Mouse (Mus musculus): ENCODE data around the gene Zranb3. TPM values are rescaled to one million over a fixed set of nuclear protein-coding genes. Genes with fewer than 3 reads are reported as not detected.

Gene Zranb3
- polyA plus RNA-seq, 1 experiment from 2014 or later, result 6.0 TPM

DNA sequence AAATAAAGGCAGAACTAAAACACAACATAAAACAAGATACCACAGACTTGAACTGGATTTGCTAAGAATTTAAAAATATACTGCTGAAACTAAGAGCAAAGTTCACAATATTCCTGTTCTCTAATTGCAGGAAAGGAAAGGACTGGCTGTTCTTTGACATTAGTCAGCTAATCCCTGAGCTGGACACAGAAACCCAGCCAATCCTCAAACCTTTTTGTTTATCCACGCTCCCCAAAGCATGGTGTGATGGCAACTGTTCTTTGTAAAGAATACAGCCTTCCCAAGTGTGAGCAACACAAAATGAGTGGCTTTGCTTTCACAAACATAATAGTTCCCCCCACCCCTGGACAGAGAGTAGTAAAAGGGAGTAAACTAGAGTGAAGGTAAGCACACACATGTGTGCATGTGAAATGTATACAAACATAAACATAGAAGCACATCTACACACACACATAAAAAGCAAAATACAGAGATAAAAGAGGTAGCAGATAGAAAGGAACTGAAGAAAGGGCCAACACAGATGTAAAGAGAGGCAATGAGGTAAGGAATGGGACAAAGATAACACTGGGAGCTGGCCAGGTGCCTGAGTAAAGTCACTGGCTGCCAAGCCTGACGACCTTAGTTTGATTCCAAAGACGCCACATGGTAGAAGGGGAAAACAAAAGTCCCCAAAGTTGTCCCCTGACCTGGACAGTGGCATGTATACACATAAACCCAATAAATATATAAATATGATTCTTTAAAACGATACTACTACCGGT, 21.7 kb downstream of the Zranb3 start:
- H3K36me3 ChIP-seq, result no peaks in the 10 kb centered on the region
- no peak overlapping the region for H3K4me2 ChIP-seq
- no peak overlapping the region for H3K27ac ChIP-seq
- no peak overlapping the region for H3K4me3 ChIP-seq
- H3K9ac ChIP-seq, result no peak overlapping the region
- H3K27me3 ChIP-seq, result no peaks in the 10 kb centered on the region
- H3K9me3 ChIP-seq, result no peaks in the 10 kb centered on the region
- H3K4me1 ChIP-seq, result no peaks in the 10 kb centered on the region
- no peak for ATAC-seq (ENCODE audit: insufficient number of reproducible peaks, low FRiP score, low TSS enrichment, low read depth)
- WGBS, result 87% methylated on average over 5 of the region's 5 CpGs

DNA sequence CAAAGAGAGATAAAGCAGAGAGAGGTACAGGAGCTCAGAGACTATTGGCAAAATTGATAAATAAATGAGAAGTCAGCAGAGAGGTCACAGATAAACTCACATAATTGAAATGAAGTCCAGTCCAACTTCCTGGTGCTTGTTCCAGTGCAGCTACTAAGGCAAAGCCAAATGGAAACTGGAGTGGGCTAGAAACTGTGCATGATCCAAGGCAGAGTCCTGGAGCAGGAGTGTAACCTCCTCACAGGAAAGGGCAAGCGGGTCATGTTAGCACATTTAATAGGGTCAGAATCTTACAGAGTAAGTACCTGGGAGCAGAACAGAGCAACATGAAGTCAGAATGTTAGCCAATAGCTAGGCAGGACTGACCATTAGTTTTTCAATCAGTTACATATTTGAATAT, 24.2 kb downstream of the Zranb3 start:
- Histone ChIP-seq H3K27ac (no peak overlapping the region), H3K36me3 (no peaks in the 10 kb centered on the region), H3K27me3 (no peaks in the 10 kb centered on the region), H3K9ac (no peak overlapping the region), H3K4me3 (no peak overlapping the region), H3K4me1 (no peaks in the 10 kb centered on the region), H3K9me3 (no peaks in the 10 kb centered on the region), H3K4me2 (no peak overlapping the region)
- no peak for ATAC-seq (ENCODE audit: insufficient number of reproducible peaks, low FRiP score, low TSS enrichment, low read depth)
- WGBS, result 97% methylated on average over 1 of the region's 1 CpGs

DNA sequence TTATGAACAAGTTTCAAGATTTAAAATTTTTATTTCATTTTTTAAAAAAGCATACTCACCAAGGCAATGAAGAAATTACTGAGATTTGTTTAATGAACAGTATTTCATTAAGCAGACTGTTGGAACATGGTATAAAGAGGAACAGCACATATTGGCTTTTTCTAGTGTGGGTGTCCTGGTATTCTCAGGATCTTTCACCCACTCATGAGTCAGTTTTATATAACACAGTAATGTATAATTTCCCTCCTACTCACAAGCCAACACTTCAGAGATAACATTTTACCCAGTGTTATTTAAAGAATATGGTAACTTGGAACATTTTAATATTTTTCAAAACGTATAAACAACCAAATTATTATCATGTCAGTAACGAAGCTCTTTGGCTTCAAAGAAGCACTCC, 25.1 kb downstream of the Zranb3 start:
- no peak for ATAC-seq (ENCODE audit: insufficient number of reproducible peaks, low FRiP score, low TSS enrichment, low read depth)
- H3K4me2 ChIP-seq, result no peak overlapping the region
- H3K27me3 ChIP-seq, result no peaks in the 10 kb centered on the region
- H3K4me3 ChIP-seq, result no peak overlapping the region
- H3K36me3 ChIP-seq, result no peaks in the 10 kb centered on the region
- 91% methylated on average over 2 of the region's 2 CpGs for WGBS
- H3K27ac ChIP-seq, result no peak overlapping the region
- no peaks in the 10 kb centered on the region for H3K4me1 ChIP-seq
- H3K9ac ChIP-seq, result no peak overlapping the region
- H3K9me3 ChIP-seq, result no peaks in the 10 kb centered on the region

DNA sequence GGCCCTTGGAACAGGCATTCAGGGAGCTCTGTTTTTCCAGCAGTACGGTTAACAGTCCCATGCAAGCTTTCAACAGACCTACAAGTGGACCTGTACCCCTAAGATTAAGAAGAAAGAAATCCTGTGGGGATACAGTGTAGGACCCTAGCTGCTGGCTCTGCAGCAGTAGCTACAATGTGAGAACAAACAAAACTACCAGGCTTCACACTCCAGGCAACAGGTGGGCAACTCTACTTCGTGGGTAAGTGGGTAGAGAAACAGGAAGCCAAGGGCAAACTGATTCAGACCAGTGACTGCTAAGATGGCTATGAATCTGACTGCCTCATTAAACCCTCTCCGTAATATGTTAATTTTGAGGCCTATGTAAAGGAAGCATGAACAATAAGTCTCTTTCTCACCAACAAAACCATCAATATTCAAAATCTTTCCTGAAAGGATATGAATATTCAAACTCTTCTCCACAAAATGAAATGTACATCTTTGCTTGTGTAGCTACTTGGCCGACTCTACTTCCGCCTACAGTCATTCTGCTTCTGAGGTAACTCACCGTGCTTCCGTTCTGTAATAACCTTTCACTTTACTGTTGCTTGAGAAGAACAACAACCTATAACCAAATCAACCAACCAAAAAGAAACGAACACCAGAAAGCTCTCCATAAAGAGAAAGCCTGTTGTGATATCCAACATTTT, 25.9 kb downstream of the Zranb3 start:
- H3K27me3 ChIP-seq, result no peaks in the 10 kb centered on the region
- H3K9ac ChIP-seq, result no peak overlapping the region
- WGBS, result 89% methylated on average over 8 of the region's 8 CpGs
- no peak overlapping the region for H3K4me2 ChIP-seq
- no peaks in the 10 kb centered on the region for H3K9me3 ChIP-seq
- no peak overlapping the region for H3K27ac ChIP-seq
- H3K36me3 ChIP-seq, result no peaks in the 10 kb centered on the region
- H3K4me3 ChIP-seq, result no peak overlapping the region
- no peak for ATAC-seq (ENCODE audit: insufficient number of reproducible peaks, low FRiP score, low TSS enrichment, low read depth)
- H3K4me1 ChIP-seq, result no peaks in the 10 kb centered on the region

DNA sequence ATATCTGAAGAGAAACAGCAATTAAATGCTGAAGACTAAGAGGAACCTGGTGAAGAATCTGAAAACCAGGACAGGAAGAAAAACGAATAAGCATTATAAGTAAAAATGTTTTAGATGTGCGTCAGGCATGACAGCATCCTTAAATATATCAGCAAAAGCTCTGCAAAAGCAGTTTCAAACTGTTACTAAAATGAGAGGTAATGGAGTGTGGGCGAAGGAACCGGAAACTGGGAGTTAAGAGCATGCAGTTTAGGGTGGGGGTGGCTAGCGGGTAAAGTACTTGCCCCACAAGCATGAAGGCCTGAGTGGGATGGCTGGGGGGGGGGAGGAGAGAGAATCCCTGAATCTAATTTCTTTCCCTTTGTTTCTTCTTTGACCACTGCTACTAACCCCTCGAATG, 29.8 kb downstream of the Zranb3 start:
- H3K36me3 ChIP-seq, result no peaks in the 10 kb centered on the region
- no peak overlapping the region for H3K4me3 ChIP-seq
- H3K4me2 ChIP-seq, result no peak overlapping the region
- H3K27me3 ChIP-seq, result no peaks in the 10 kb centered on the region
- H3K27ac ChIP-seq, result no peak overlapping the region
- H3K4me1 ChIP-seq, result no peaks in the 10 kb centered on the region
- H3K9ac ChIP-seq, result no peak overlapping the region
- H3K9me3 ChIP-seq, result no peaks in the 10 kb centered on the region
- 91% methylated on average over 6 of the region's 6 CpGs for WGBS
- no peak for ATAC-seq (ENCODE audit: insufficient number of reproducible peaks, low FRiP score, low TSS enrichment, low read depth)

DNA sequence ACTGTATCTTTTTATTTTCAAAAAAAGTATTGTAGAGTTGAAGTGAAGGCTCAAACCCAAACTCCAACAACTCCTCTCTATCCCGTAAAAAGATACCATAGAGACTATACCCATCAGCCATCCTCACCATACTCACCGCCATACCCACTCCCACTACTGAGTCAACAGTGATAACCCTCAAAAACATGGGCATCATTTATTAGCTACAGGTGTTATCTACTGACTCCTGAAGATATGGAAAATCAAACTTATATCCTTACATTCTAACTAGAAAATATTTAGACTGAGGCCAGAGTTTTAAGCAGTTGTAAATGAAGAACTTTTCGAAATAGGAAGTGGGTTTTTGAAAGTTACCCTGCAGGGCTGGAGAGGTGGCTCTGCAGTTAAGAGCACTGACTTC, 32.8 kb downstream of the Zranb3 start:
- H3K4me2 ChIP-seq, result no peak overlapping the region
- no peak overlapping the region for H3K27ac ChIP-seq
- H3K9me3 ChIP-seq, result no peaks in the 10 kb centered on the region
- no peak for ATAC-seq (ENCODE audit: insufficient number of reproducible peaks, low FRiP score, low TSS enrichment, low read depth)
- H3K9ac ChIP-seq, result no peak overlapping the region
- no peaks in the 10 kb centered on the region for H3K27me3 ChIP-seq
- no peak overlapping the region for H3K4me3 ChIP-seq
- no peaks in the 10 kb centered on the region for H3K4me1 ChIP-seq
- H3K36me3 ChIP-seq, result no peaks in the 10 kb centered on the region
- WGBS, result 95% methylated on average over 3 of the region's 3 CpGs

DNA sequence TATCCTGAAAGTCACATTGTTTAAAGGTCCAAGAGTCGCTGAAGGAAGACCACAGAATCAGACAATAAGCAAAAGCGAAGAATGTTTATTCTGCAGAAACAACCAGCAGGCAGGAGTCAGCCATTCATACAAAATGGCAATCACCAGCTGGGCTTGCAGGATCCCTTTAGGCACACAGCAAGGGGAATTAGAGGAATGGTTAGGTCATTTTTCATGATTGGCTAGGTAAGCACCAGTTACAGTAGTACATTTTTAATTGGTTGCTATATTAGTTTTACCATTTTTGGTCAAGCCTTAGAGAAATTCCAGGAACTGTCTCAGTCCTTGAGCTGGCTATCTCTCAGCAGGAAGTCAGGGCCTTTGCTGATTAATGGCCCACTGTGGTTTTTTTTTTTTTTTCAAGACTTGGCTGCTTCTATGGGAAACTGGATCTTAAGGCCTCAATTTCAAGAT, 33.9 kb downstream of the Zranb3 start:
- no peak overlapping the region for H3K9ac ChIP-seq
- no peak overlapping the region for H3K27ac ChIP-seq
- ATAC-seq (ENCODE audit: insufficient number of reproducible peaks, low FRiP score, low TSS enrichment, low read depth), result no peak
- H3K9me3 ChIP-seq, result no peaks in the 10 kb centered on the region
- no peak overlapping the region for H3K4me2 ChIP-seq
- 89% methylated on average over 2 of the region's 2 CpGs for WGBS
- H3K4me3 ChIP-seq, result no peak overlapping the region
- H3K36me3 ChIP-seq, result no peaks in the 10 kb centered on the region
- no peaks in the 10 kb centered on the region for H3K27me3 ChIP-seq
- H3K4me1 ChIP-seq, result no peaks in the 10 kb centered on the region

DNA sequence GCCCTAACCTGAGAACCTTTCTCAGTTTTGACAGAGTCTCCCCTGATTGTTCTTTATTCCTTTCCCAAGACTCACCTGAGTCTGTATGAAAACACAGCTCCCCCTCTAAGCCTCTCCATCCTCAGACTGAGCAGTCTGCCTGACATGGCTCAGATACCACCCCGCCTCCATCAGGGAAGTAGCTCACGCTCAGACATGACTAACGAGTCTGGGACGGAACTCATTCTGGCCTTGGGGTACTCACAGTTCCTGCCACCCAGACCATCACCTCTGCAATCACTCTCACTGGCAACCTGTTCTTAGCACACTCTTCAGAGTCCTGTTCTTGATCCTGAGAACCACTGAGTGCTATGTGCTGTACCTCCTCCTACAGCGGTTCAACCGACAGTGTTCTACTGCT, 38.1 kb downstream of the Zranb3 start:
- Histone ChIP-seq H3K27ac (no peak overlapping the region), H3K27me3 (no peaks in the 10 kb centered on the region), H3K4me3 (no peak overlapping the region), H3K4me1 (no peaks in the 10 kb centered on the region), H3K9me3 (no peaks in the 10 kb centered on the region), H3K36me3 (no peaks in the 10 kb centered on the region), H3K4me2 (no peak overlapping the region), H3K9ac (no peak overlapping the region)
- 65% methylated on average over 6 of the region's 6 CpGs for WGBS
- no peak for ATAC-seq (ENCODE audit: insufficient number of reproducible peaks, low FRiP score, low TSS enrichment, low read depth)

DNA sequence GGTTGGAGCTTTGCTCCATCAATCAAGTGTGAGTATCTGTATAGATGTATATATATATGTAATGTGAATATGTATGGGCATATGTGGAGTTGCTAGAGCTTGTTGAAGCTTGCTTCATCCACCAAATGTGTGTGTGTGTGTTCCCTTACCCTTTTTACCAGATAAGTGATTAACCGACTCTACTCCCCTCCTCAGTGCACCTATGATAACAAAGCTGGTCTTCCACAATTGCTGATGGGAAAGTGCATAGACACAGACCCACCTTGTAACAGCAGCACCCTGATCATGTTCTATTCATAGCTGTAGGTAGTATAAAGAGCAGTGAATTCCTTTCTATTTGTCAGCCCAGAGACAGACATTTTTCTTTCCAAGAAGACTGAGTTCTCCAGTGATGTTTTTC, 40.7 kb downstream of the Zranb3 start:
- no peaks in the 10 kb centered on the region for H3K9me3 ChIP-seq
- H3K27ac ChIP-seq, result no peak overlapping the region
- H3K9ac ChIP-seq, result no peak overlapping the region
- H3K4me1 ChIP-seq, result no peaks in the 10 kb centered on the region
- H3K27me3 ChIP-seq, result no peaks in the 10 kb centered on the region
- ATAC-seq (ENCODE audit: insufficient number of reproducible peaks, low FRiP score, low TSS enrichment, low read depth), result no peak
- no peaks in the 10 kb centered on the region for H3K36me3 ChIP-seq
- no peak overlapping the region for H3K4me2 ChIP-seq
- H3K4me3 ChIP-seq, result no peak overlapping the region
- 85% methylated on average over 1 of the region's 1 CpGs for WGBS

DNA sequence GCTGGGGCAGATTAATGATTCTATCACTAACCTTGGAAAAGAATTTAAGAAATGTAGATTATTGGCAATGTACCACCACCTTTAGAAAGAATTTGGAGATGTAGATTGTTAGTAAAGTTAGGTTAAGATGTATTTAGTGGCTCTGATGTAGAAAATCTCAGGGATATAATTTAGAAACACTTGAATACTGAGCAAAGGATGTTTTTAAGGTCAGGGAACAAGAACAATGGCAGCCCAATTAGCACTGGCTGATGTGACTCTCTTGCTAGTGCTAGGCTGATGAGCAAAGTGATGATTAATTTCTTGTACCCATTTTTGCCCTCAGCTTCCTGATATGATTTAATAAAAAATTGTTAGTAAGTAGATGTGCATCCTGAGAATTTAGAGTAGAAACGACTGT, 41.4 kb downstream of the Zranb3 start:
- Histone ChIP-seq H3K4me1 (no peaks in the 10 kb centered on the region), H3K4me3 (no peak overlapping the region), H3K4me2 (no peak overlapping the region), H3K9me3 (no peaks in the 10 kb centered on the region), H3K27ac (no peak overlapping the region), H3K9ac (no peak overlapping the region), H3K27me3 (no peaks in the 10 kb centered on the region), H3K36me3 (no peaks in the 10 kb centered on the region)
- ATAC-seq (ENCODE audit: insufficient number of reproducible peaks, low FRiP score, low TSS enrichment, low read depth), result no peak
- WGBS, result 65% methylated on average over 1 of the region's 1 CpGs

DNA sequence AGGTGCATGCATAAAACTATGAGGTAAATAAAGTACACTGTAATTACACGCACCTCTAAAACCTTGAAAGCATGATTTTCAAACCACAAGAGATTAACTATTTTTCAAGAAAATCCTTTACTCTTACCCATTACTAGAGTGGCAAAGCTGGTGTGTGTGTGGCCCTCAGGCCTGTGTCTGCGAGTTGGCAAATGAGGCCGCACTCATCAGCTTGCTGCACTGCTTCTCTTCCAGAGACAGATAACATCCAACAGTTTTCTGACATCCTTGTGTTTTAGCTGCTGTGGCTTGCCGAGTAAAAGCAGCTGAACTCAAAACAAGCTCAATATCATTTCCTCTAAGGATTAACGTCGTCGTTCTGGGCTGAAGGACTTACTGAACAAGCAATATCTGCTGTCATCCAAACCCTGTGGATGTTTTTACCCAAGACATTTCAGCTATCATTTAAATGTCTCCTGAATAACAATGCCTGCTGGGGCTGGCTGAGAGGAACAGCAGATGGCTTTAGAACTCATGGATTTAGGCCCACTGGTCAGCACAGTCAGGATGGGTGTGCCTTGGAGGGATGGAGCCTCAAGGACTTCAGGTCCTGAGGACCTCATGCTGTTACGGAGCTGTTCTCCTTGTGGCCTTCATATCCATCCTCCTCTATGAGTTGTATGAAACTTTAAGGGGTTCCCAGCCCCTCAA, 42.0 kb downstream of the Zranb3 start:
- Histone ChIP-seq H3K27ac (no peak overlapping the region), H3K36me3 (no peaks in the 10 kb centered on the region), H3K4me3 (no peak overlapping the region), H3K9ac (no peak overlapping the region), H3K4me1 (no peaks in the 10 kb centered on the region), H3K9me3 (no peaks in the 10 kb centered on the region), H3K27me3 (no peaks in the 10 kb centered on the region), H3K4me2 (no peak overlapping the region)
- 60% methylated on average over 8 of the region's 8 CpGs for WGBS
- ATAC-seq (ENCODE audit: insufficient number of reproducible peaks, low FRiP score, low TSS enrichment, low read depth), result no peak

DNA sequence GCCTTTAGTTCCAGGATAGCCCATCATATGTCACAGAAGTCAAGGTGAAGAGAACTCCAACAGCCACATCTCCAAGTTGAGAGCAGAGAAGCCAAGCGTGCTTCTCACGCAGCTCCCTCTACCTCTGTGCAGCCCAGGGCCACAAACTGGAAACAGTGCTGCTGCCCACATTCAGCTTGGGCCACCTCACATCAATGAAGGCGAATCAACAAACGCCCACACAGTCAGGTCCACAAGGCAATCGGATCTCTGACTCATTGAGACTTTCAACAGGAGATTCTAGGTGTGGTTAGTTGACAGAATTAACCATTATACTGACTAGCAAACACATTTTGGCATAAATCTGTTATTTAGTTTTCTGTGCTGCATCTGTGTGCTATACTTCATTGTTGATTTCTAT, 44.2 kb downstream of the Zranb3 start:
- Histone ChIP-seq H3K36me3 (no peaks in the 10 kb centered on the region), H3K27ac (no peak overlapping the region), H3K4me3 (no peak overlapping the region), H3K9me3 (no peaks in the 10 kb centered on the region), H3K4me1 (no peaks in the 10 kb centered on the region), H3K9ac (no peak overlapping the region), H3K4me2 (no peak overlapping the region), H3K27me3 (no peaks in the 10 kb centered on the region)
- WGBS, result 90% methylated on average over 5 of the region's 5 CpGs
- ATAC-seq (ENCODE audit: insufficient number of reproducible peaks, low FRiP score, low TSS enrichment, low read depth), result no peak
